Mouse (Mus musculus) urinary bladder, postnatal 25 days (tissue): ENCODE measurements around the gene Slc6a5.

Experiments
- DNase-seq: peaks from one replicate; pipeline ENCODE4 v3.0.0; 2022; ENCODE audit warnings: low spot score

The Slc6a5 gene

DNA sequence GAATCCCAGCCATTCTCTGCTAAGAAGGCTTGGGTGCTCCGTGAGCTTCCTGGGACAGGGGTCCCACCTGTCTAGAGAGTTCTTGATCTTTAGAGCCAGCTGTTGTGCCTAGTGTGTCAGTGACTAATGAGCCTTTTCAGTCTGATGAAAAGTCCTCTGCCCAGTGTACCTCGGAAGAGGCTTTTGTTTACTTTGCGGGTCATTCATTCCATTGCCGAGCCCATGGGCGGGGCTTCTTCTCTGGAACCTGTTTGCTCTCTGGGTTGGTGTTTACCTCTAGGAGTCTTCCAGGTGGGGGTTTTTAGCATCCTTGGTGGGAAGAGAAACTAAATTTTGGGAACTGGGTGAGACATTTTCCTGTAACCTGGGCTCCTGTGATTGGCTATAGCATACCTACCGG is 74.8 kb downstream of the Slc6a5 start:
- DNase-seq, result no peak

DNA sequence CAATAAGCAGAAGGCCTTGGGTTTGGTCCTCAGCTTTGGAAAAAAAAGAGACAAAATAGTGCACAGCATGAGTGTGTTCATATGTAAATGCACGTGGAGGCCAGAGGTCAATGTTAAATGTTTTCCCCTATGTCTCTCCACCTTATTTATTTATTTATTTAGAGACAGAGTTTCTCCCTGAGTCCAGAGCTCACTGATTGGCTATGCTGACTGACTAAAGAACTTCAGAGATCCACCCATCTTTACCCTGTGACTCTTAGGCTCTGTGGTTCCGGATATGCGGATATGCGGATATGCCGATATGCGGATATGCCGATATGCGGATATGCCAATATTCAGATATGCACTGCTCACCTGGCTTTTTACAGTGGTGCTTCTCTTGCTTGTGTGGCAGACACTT is 76.0 kb downstream of the Slc6a5 start:
- DNase-seq, result no peak

DNA sequence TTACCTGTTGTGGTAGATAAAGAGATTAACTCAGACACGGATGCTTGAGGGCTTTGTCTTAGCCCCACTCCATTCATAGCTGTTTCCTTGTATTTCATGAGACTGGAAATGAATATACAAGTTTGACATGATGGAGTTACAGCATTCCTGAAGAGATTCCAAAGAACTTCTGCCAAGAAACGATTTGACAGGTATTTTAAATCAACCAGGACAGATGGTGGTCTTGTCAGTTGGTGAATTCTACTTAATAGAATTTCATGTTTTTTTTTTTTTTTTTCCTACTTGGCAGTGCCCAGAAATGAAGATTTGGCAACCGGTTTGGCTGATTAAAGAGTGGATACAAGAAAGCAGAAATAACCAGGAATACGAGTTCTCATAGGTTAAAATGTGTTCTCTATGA is 89.4 kb downstream of the Slc6a5 start:
- DNase-seq, result no peak

DNA sequence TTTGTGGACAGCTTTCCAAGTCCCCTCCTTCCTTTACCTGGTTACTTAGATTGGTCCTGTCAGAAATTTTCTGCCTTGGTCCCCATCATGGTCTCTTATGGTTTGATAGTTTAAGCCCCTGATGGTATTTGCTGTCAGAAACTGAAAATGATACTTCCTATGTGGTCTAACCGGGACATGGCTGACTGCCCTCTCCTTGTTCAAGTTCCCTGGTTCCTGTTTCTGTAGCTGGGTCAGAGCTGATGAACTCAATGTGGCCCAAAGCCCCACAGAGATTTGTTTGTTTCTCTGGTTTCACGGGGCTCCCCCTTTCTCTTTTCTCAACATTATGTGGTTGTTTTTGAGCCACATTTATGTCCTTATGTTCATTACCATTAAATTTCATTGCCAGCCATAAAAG is 95.3 kb downstream of the Slc6a5 start:
- DNase-seq, result no peak
